Mouse (Mus musculus): ENCODE measurements around the gene Olfr366.

GRCm38 (mm10) chr2:37187898-37188297 is 23.5 kb upstream of the Olfr366 start, which contains the start of gene Olfr365:
- TF ChIP-seq CTCF (IDR thresholded peaks at IDR 0.05; ENCODE audit: borderline replicate concordance, insufficient read depth, low read length) (no peak), POLR2A (IDR thresholded peaks at IDR 0.05; ENCODE audit: low read depth, low read length) (no peak)
